Mouse (Mus musculus): ENCODE measurements around the gene Taok3.

DNA sequence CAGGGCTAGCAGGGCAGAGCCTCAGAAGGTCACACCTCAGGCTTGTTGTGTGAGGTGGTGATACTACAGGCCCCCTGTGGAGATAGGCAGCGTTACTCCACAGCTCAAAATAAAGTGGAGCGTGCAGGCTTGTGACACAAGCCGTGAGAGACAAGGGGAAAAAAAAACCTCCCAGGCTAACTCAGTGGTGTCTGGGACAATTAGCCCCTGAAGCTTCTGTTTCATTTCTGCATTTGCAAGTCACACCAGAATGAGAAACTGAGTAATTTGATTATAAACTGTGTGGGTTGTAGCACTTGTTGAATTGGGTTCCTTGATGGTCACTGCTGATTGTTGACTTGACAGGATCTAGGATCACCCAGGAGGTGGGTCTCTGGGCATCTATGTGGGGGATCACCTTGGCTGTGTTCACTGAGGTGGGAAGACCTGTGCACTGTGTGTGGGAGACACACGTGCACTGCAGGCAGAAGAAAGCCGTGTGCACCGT is 39.9 kb downstream of the Taok3 start:
- peak in 1 of 2 experiments; percentile 20; a peak in 1 of 4 replicates for TF ChIP-seq CTCF (conservative IDR thresholded peaks at IDR 0.05 in 1 of 2, IDR thresholded peaks at IDR 0.05 in 1 of 2; ENCODE audit: low read depth in 2 of 2, low read length in 2 of 2)
- TF ChIP-seq MAX (IDR thresholded peaks at IDR 0.05; ENCODE audit: low read length) = no peak; the same call in 1 of the 2 replicates
- TF ChIP-seq ZMIZ1 (IDR thresholded peaks at IDR 0.05; ENCODE audit: low read depth, low read length) = peak; percentile 42; the same call in 1 of the 2 replicates
- TF ChIP-seq ZC3H11A (IDR thresholded peaks at IDR 0.05; ENCODE audit: low read depth, low read length) = no peak
- no peak for TF ChIP-seq HCFC1 (IDR thresholded peaks at IDR 0.05; ENCODE audit: low read depth, low read length)
- TF ChIP-seq GABPA (IDR thresholded peaks at IDR 0.05; ENCODE audit: insufficient replicate concordance, low read depth, low read length) = no peak
- no peak for TF ChIP-seq E2F4 (IDR thresholded peaks at IDR 0.05; ENCODE audit: insufficient replicate concordance, low read depth, low read length)
- TF ChIP-seq CHD2 (IDR thresholded peaks at IDR 0.05; ENCODE audit: low read length) = no peak
- TF ChIP-seq BHLHE40 (IDR thresholded peaks at IDR 0.05; ENCODE audit: low read depth, low read length) = peak; percentile 90
- TF ChIP-seq SMC3 (IDR thresholded peaks at IDR 0.05; ENCODE audit: low read depth, low read length) = 0 out of 2 replicates have a peak, but pooled peaks have one; percentile 16
- TF ChIP-seq MEF2A (IDR thresholded peaks at IDR 0.05; ENCODE audit: borderline replicate concordance, low read depth, low read length) = peak; percentile 41; the same call in 1 of the 2 replicates
